Mouse (Mus musculus): ENCODE measurements around the gene Gm8237. TPM values are rescaled to one million over a fixed set of nuclear protein-coding genes. Genes with fewer than 3 reads are reported as not detected.
"Not testable (repeated sequence)": the region's sequence is repeated elsewhere in the genome, so short reads cannot be mapped to it uniquely, and the experiment has no call there.

The Gm8237 gene
- not detected in 2 replicates for polyA plus RNA-seq (2016; fragmentation: Nextera tagmentation; extraction: Ambion mirVana)

DNA sequence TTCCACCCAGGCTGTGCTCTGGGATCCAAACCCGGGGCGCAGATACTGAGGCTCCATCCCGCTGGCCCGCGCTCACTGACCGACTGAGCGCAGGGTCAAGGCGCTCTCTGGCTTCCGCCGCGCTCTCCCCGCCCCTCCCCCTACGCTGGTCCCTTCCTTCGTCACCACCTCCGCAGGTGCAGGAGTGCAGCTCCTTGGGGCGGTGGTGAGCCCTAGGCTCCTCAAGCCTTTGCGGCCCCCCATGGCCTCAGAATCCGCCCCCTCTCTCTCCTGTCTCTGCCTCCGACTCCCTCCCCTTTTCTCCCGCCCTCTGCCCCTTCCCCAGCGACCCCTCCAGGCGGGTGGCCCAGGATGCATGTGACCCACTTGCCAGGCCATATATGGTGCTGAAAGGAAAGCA lies at the start of gene Gm8237:
TSS of gene Gm8237 (minus strand) at position 142 of the 400 bp plus-strand sequence.
- H3K4me2 ChIP-seq = peak within 1 kb of the TSS; percentile 49
- not testable (repeated sequence) for H3K9me3 ChIP-seq (replicated peaks); ATAC-seq; H3K27ac ChIP-seq; H3K9ac ChIP-seq; H3K36me3 ChIP-seq; H3K4me1 ChIP-seq; H3K4me3 ChIP-seq
- peaks cover 11% of the 10 kb centered on the region for H3K27me3 ChIP-seq (replicated peaks)
- 4% methylated on average over 15 of the region's 22 CpGs for WGBS (ENCODE audit: insufficient replicate concordance)

- H3K4me1 ChIP-seq; H3K27me3 ChIP-seq (replicated peaks); H3K9ac ChIP-seq; H3K27ac ChIP-seq; ATAC-seq; H3K9me3 ChIP-seq (replicated peaks); H3K36me3 ChIP-seq; H3K4me2 ChIP-seq; H3K4me3 ChIP-seq: not testable (repeated sequence)
- 54% methylated on average over 7 of the region's 7 CpGs for WGBS (ENCODE audit: insufficient replicate concordance)
Measured at GRCm38 (mm10) chr14:5923276-5923675, 43.1 kb upstream of the Gm8237 start.

DNA sequence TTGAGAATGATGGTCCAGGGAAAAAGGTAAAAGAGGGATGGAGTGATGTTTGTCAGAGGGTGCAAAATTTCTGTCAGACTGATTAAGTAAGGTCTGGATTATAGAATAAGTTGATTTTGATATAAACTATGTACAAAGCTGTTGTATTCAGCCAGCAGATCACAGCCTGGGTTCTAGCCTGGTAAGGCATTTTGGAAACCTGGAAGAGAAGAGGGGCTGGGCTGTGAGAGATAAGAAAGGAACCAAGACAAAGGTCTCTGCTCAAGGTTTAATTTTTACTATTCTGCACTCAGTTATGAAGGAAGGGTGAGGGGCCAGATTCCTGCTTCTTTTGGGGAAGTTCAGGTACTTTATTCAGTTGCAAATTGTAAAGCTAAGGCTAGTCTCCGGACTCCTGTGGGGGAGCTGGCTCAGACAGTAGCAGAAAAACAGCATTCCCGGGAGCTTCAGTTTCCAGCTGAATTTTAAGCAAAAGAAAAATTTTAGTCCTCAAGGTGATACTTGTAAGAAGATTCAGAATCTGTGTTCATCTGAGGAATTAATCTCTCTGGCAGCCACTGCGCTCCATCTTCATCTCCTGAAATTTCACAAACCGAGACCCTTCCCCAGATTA lies 38.3 kb upstream of the Gm8237 start:
- not testable (repeated sequence) for H3K9ac ChIP-seq; ATAC-seq; H3K36me3 ChIP-seq; H3K4me3 ChIP-seq; H3K4me2 ChIP-seq; H3K9me3 ChIP-seq (replicated peaks); H3K27me3 ChIP-seq (replicated peaks); H3K27ac ChIP-seq; H3K4me1 ChIP-seq
- WGBS (ENCODE audit: insufficient replicate concordance) = 72% methylated on average over 4 of the region's 4 CpGs

DNA sequence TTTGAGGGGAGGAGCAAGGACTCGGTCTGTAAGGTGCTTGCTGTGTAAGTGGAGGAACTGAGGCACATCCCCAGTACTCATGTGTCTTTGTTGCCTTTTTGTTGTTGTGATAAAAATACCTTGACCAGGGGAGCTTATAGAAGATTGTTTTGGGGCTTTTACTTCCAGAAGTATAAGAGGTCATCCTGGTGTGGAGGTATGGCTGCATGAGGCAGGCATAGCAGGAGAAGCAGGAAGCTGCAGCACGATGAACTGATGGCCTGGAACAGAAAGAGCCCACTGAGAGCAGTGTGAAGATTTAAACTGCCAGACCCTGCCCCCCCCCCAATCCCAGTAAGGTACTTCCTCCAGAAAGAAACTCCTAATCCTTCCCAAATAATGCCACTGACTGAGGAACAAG lies 33.5 kb upstream of the Gm8237 start:
- H3K36me3 ChIP-seq; ATAC-seq; H3K4me1 ChIP-seq; H3K27me3 ChIP-seq (replicated peaks); H3K9me3 ChIP-seq (replicated peaks); H3K27ac ChIP-seq; H3K4me2 ChIP-seq; H3K9ac ChIP-seq; H3K4me3 ChIP-seq: not testable (repeated sequence)
- WGBS (ENCODE audit: insufficient replicate concordance) = 56% methylated on average over 2 of the region's 2 CpGs

DNA sequence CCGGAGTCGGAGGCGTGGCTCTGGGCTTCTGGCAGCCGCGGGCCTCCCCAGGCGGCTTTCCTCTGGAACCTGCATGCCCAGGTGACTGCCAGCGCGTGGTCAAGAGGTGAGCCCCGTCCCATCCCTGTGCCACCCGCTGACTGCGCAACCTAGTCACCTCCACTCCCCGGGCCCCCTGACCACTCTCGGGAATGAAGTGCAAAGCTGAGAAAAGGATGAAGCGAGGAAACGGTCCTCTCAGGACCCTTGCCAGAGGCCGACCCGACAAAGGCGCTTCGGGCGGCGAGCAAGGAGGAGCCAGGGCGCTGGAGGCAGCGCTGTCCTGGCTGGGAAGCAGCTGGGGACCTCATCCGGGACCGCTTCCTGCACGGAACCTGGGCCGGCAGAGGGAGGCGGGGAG lies 391 bp downstream of the Gm8237 start:
- H3K4me1 ChIP-seq = not testable (repeated sequence)

DNA sequence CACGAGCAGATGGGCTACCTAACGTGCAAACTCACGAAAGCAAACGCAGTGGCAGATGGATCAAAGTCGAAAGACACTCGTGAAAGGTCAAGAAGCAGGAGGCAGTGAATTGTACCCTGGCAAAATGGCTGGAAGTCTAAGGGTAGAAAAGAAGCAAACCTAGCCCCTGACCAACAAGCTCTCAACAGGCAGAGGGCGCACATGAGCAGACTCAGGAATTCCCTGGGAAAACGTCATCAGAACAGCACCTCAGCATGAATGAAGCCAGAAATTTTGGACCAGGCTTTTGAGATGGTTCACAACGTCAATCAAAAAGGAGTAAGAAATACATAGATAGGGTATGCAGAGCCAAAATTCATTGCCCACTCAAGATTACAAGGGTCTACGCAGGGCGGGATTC lies 1.0 kb downstream of the Gm8237 start:
- WGBS (ENCODE audit: insufficient replicate concordance) = 8% methylated on average over 6 of the region's 11 CpGs
- H3K4me2 ChIP-seq, H3K9ac ChIP-seq: not testable (repeated sequence)

More for the DNA sequence above, 391 bp downstream of the Gm8237 start:
- H3K9ac ChIP-seq; ATAC-seq; H3K4me3 ChIP-seq; H3K36me3 ChIP-seq; H3K9me3 ChIP-seq (replicated peaks); H3K27ac ChIP-seq: not testable (repeated sequence)
- Histone ChIP-seq H3K27me3 (replicated peaks) (peaks cover 11% of the 10 kb centered on the region), H3K4me2 (peak overlapping the region; percentile 49)
- WGBS (ENCODE audit: insufficient replicate concordance) = 2% methylated on average over 25 of the region's 28 CpGs

GRCm38 (mm10) chr14:5855911-5856310 lies 24.3 kb downstream of the Gm8237 start:
- not testable (repeated sequence) for H3K4me2 ChIP-seq; H3K9me3 ChIP-seq (replicated peaks); H3K4me1 ChIP-seq; H3K27me3 ChIP-seq (replicated peaks); H3K36me3 ChIP-seq; H3K27ac ChIP-seq; H3K4me3 ChIP-seq; H3K9ac ChIP-seq; ATAC-seq
- 60% methylated on average over 3 of the region's 3 CpGs for WGBS (ENCODE audit: insufficient replicate concordance)

More for the DNA sequence above, 1.0 kb downstream of the Gm8237 start:
- H3K9me3 ChIP-seq (replicated peaks); H3K4me3 ChIP-seq; H3K36me3 ChIP-seq; H3K4me1 ChIP-seq; ATAC-seq; H3K27ac ChIP-seq: not testable (repeated sequence)
- H3K27me3 ChIP-seq (replicated peaks) = peaks cover 11% of the 10 kb centered on the region

- H3K9me3 ChIP-seq (replicated peaks); ATAC-seq; H3K4me3 ChIP-seq; H3K27ac ChIP-seq; H3K27me3 ChIP-seq (replicated peaks); H3K4me2 ChIP-seq; H3K36me3 ChIP-seq; H3K9ac ChIP-seq; H3K4me1 ChIP-seq: not testable (repeated sequence)
- no CpG with 5 or more reads among the region's 3 CpGs for WGBS (ENCODE audit: insufficient replicate concordance)
Measured at GRCm38 (mm10) chr14:5830229-5830628, 50.0 kb downstream of the Gm8237 start, which contains the start of gene Gm3424. Gene Gm3424 (minus strand): TSS chr14:5830329.

GRCm38 (mm10) chr14:5812699-5813356 lies 67.4 kb downstream of the Gm8237 start:
- ATAC-seq; H3K4me2 ChIP-seq; H3K27me3 ChIP-seq (replicated peaks); H3K4me1 ChIP-seq; H3K36me3 ChIP-seq; H3K4me3 ChIP-seq; H3K27ac ChIP-seq; H3K9me3 ChIP-seq (replicated peaks); H3K9ac ChIP-seq: not testable (repeated sequence)
- no CpG with 5 or more reads among the region's 47 CpGs for WGBS (ENCODE audit: insufficient replicate concordance)

Other genes with a start within 250 kb of the Gm8237 start
- not detected in 2 replicates for gene Gm8265, start 247.4 kb downstream of the Gm8237 start, polyA plus RNA-seq (2016; fragmentation: Nextera tagmentation; extraction: Ambion mirVana)
- not detected in 2 replicates for gene Gm9603, start 192.9 kb downstream of the Gm8237 start, polyA plus RNA-seq (2016; fragmentation: Nextera tagmentation; extraction: Ambion mirVana)
- gene Gm3373, start 138.8 kb downstream of the Gm8237 start, polyA plus RNA-seq (2016; fragmentation: Nextera tagmentation; extraction: Ambion mirVana) = not detected in 2 replicates
- gene Gm3383, start 72.4 kb downstream of the Gm8237 start, polyA plus RNA-seq (2016; fragmentation: Nextera tagmentation; extraction: Ambion mirVana) = not detected in 2 replicates
- gene Gm3424, start 50.1 kb downstream of the Gm8237 start, polyA plus RNA-seq (2016; fragmentation: Nextera tagmentation; extraction: Ambion mirVana) = not detected in 2 replicates
- not detected in 2 replicates for gene Gm3248, start 81.4 kb upstream of the Gm8237 start, polyA plus RNA-seq (2016; fragmentation: Nextera tagmentation; extraction: Ambion mirVana)
- not detected in 2 replicates for gene Gm3453, start 98.8 kb upstream of the Gm8237 start, polyA plus RNA-seq (2016; fragmentation: Nextera tagmentation; extraction: Ambion mirVana)
- gene Gm6337, start 177.9 kb upstream of the Gm8237 start, polyA plus RNA-seq (2016; fragmentation: Nextera tagmentation; extraction: Ambion mirVana) = not detected in 2 replicates
- 0.14 TPM in 1 of 2 replicates, not detected in the other for gene Gm8206, start 213.6 kb upstream of the Gm8237 start, polyA plus RNA-seq (2016; fragmentation: Nextera tagmentation; extraction: Ambion mirVana)
- 0.06 and 0.30 TPM in 2 replicates for gene Gm3468, start 228.3 kb upstream of the Gm8237 start, polyA plus RNA-seq (2016; fragmentation: Nextera tagmentation; extraction: Ambion mirVana)
- not detected in 2 replicates for gene Gm3476, start 245.4 kb upstream of the Gm8237 start, polyA plus RNA-seq (2016; fragmentation: Nextera tagmentation; extraction: Ambion mirVana)

Data from liver, embryonic 12.5 days (tissue).